Mouse (Mus musculus): ENCODE measurements around the gene Gdf15. TPM values are rescaled to one million over a fixed set of nuclear protein-coding genes. Genes with fewer than 3 reads are reported as not detected.

Gene Gdf15
- total and polyA plus RNA-seq, 2 experiments from 2014 or later, result 0.15 to 1.7 TPM

DNA sequence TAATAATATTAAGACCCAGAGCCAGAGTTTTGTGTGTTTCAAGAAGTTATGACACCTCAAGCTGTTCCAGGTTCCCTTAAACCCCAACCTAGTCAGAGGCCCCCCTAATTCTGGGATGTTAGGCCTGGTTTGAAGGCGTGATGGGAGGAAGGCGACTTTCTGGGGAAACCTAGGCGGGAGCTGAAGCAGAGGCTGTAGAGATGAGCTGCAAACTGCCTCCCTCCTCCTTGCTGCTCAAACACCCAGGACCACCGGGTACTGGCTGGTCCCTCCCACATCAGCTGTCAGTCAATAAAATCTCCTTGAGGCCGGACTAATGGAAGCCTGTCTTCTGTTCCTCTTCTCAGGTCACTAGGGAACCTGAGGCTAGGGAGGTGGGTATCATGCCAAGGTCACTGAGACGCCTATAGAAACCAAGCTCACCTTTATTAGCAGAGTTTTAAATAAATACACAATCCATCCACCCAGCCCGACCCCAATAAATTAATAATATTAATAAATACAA is 3.2 kb downstream of the Gdf15 start:
- H3K4me1 ChIP-seq (ENCODE audit: control insufficient read depth, insufficient read depth), result peaks cover 25% of the 10 kb centered on the region
- H3K27me3 ChIP-seq (ENCODE audit: control insufficient read depth, insufficient read depth, low read length), result no peaks in the 10 kb centered on the region
- ATAC-seq (ENCODE audit: insufficient read depth, low read depth), result no peak
- H3K4me3 ChIP-seq (ENCODE audit: low read depth, low read length), result peak overlapping the region; percentile 46
- no peak for DNase-seq (ENCODE audit: low spot score)
- H3K9me3 ChIP-seq (replicated peaks; ENCODE audit: control insufficient read depth, low read length), result no peaks in the 10 kb centered on the region
- peak overlapping the region; percentile 63; the same call in 1 of the 2 replicates for H3K27ac ChIP-seq (ENCODE audit: low read depth)
- H3K9ac ChIP-seq (replicated peaks; ENCODE audit: low read depth, low read length), result no peak overlapping the region
- H3K4me2 ChIP-seq (ENCODE audit: low read depth, low read length), result peak overlapping the region; percentile 62
- WGBS, result 59% methylated on average over 7 of the region's 7 CpGs
- no peak for TF ChIP-seq EP300 (IDR thresholded peaks at IDR 0.05; ENCODE audit: low read depth)
- no peak for TF ChIP-seq CTCF (IDR thresholded peaks at IDR 0.05; ENCODE audit: low read depth)
- no peaks in the 10 kb centered on the region for H3K36me3 ChIP-seq (replicated peaks; ENCODE audit: control insufficient read depth, insufficient read depth, low read length)

DNA sequence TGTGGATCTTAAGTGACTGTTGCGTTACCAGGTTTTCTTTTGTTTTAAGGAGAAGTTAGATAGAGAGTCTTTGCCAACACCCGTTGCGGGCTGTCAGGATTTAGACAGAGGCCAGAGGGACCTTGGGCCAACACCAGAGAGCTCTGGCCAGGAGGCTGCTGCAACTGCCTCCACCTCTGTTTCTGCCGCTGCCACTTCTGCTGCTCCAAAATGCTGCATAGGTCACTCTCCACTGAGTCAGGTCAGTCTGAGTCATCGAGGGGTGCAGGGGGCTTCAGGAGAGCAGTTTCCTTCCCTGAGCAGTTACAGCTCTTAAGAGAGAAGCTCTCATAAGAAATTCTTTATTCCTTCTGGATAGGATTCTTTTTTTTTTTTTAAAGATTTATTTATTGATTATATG is 5.2 kb downstream of the Gdf15 start:
- Histone ChIP-seq H3K9me3 (replicated peaks; ENCODE audit: control insufficient read depth, low read length) (no peaks in the 10 kb centered on the region), H3K4me3 (ENCODE audit: low read depth, low read length) (no peak overlapping the region), H3K27me3 (ENCODE audit: control insufficient read depth, insufficient read depth, low read length) (no peaks in the 10 kb centered on the region), H3K27ac (ENCODE audit: low read depth) (no peak overlapping the region), H3K4me1 (ENCODE audit: control insufficient read depth, insufficient read depth) (peaks cover 14% of the 10 kb centered on the region), H3K9ac (replicated peaks; ENCODE audit: low read depth, low read length) (no peak overlapping the region), H3K4me2 (ENCODE audit: low read depth, low read length) (no peak overlapping the region), H3K36me3 (replicated peaks; ENCODE audit: control insufficient read depth, insufficient read depth, low read length) (no peaks in the 10 kb centered on the region)
- ATAC-seq (ENCODE audit: insufficient read depth, low read depth) (no peak), DNase-seq (ENCODE audit: low spot score) (no peak)
- TF ChIP-seq CTCF (IDR thresholded peaks at IDR 0.05; ENCODE audit: low read depth), result no peak
- no peak for TF ChIP-seq EP300 (IDR thresholded peaks at IDR 0.05; ENCODE audit: low read depth)
- WGBS, result 74% methylated on average over 5 of the region's 5 CpGs

DNA sequence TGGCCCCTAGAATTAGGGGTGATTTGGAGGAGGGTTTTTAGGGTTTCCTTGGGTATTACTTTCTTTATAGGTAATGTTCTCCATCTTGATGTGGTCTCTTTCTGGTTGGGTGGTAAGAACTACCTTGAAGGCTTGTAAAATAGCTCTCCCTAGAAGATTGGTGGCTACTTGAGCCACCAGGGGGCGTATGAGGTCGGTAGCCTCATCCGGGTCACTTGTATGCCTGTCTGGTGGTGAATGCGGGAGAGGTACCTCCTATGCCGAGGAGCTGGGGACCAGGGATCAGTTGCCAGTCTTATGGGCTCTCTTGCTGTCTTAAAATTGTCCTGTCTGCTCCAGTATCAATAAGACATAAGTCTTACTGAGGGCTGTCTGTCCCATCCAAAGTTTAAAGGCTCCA is 7.2 kb downstream of the Gdf15 start:
- no peak for DNase-seq (ENCODE audit: low spot score)
- H3K4me2 ChIP-seq (ENCODE audit: low read depth, low read length), result no peak overlapping the region
- TF ChIP-seq CTCF (IDR thresholded peaks at IDR 0.05; ENCODE audit: low read depth) (peak; percentile 62), EP300 (IDR thresholded peaks at IDR 0.05; ENCODE audit: low read depth) (no peak)
- WGBS, result 11% methylated on average over 5 of the region's 5 CpGs
- no peaks in the 10 kb centered on the region for H3K9me3 ChIP-seq (replicated peaks; ENCODE audit: control insufficient read depth, low read length)
- no peak overlapping the region for H3K9ac ChIP-seq (replicated peaks; ENCODE audit: low read depth, low read length)
- H3K27me3 ChIP-seq (ENCODE audit: control insufficient read depth, insufficient read depth, low read length), result 0 out of 2 replicates have a peak, but pooled peaks cover 4% of the 10 kb centered on the region
- no peak overlapping the region for H3K4me3 ChIP-seq (ENCODE audit: low read depth, low read length)
- H3K27ac ChIP-seq (ENCODE audit: low read depth), result no peak overlapping the region
- H3K4me1 ChIP-seq (ENCODE audit: control insufficient read depth, insufficient read depth), result 0 out of 2 replicates have a peak, but pooled peaks cover 2% of the 10 kb centered on the region
- no peaks in the 10 kb centered on the region for H3K36me3 ChIP-seq (replicated peaks; ENCODE audit: control insufficient read depth, insufficient read depth, low read length)
- no peak for ATAC-seq (ENCODE audit: insufficient read depth, low read depth)

GRCm38 (mm10) chr8:70622220-70622619 is 10.0 kb downstream of the Gdf15 start:
- no peak overlapping the region for H3K4me2 ChIP-seq (ENCODE audit: low read depth, low read length)
- 0 out of 2 replicates have a peak, but pooled peaks cover 4% of the 10 kb centered on the region for H3K27me3 ChIP-seq (ENCODE audit: control insufficient read depth, insufficient read depth, low read length)
- no peaks in the 10 kb centered on the region for H3K9me3 ChIP-seq (replicated peaks; ENCODE audit: control insufficient read depth, low read length)
- WGBS, result 37% methylated on average over 3 of the region's 3 CpGs
- DNase-seq (ENCODE audit: low spot score) (no peak), ATAC-seq (ENCODE audit: insufficient read depth, low read depth) (no peak)
- H3K36me3 ChIP-seq (replicated peaks; ENCODE audit: control insufficient read depth, insufficient read depth, low read length), result no peaks in the 10 kb centered on the region
- TF ChIP-seq EP300 (IDR thresholded peaks at IDR 0.05; ENCODE audit: low read depth), result no peak
- no peak for TF ChIP-seq CTCF (IDR thresholded peaks at IDR 0.05; ENCODE audit: low read depth)
- no peaks in the 10 kb centered on the region for H3K4me1 ChIP-seq (ENCODE audit: control insufficient read depth, insufficient read depth)
- H3K27ac ChIP-seq (ENCODE audit: low read depth), result no peak overlapping the region
- no peak overlapping the region for H3K4me3 ChIP-seq (ENCODE audit: low read depth, low read length)
- no peak overlapping the region for H3K9ac ChIP-seq (replicated peaks; ENCODE audit: low read depth, low read length)

DNA sequence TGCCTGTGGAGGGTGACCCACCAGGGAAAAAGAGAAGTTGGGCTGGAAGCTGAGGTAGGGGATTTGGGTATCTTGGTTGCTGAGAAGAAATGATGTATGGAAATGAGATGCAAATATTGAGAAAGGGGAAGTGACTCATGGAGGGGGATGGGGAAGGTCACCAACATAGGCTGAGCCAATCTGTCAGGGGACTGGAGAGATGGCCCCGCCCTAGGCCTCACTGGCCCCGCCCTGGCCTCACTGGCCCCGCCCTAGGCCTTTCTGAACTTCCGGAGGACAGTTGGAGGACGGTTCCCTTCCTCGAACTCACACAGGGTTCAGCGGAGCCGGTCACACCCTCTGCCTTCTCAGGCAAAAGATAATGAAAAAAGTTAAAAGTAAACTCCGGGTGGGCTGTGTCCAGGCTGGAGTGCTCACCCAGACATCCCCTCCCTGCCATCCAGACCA is 13.3 kb downstream of the Gdf15 start:
- ATAC-seq (ENCODE audit: insufficient read depth, low read depth) (peak; percentile 70), DNase-seq (ENCODE audit: low spot score) (no peak)
- Histone ChIP-seq H3K36me3 (replicated peaks; ENCODE audit: control insufficient read depth, insufficient read depth, low read length) (no peaks in the 10 kb centered on the region), H3K4me2 (ENCODE audit: low read depth, low read length) (no peak overlapping the region), H3K4me3 (ENCODE audit: low read depth, low read length) (no peak overlapping the region), H3K27ac (ENCODE audit: low read depth) (no peak overlapping the region), H3K9ac (replicated peaks; ENCODE audit: low read depth, low read length) (no peak overlapping the region), H3K27me3 (ENCODE audit: control insufficient read depth, insufficient read depth, low read length) (0 out of 2 replicates have a peak, but pooled peaks cover 4% of the 10 kb centered on the region), H3K4me1 (ENCODE audit: control insufficient read depth, insufficient read depth) (no peaks in the 10 kb centered on the region), H3K9me3 (replicated peaks; ENCODE audit: control insufficient read depth, low read length) (no peaks in the 10 kb centered on the region)
- WGBS, result 38% methylated on average over 9 of the region's 9 CpGs
- TF ChIP-seq CTCF (IDR thresholded peaks at IDR 0.05; ENCODE audit: low read depth) (no peak), EP300 (IDR thresholded peaks at IDR 0.05; ENCODE audit: low read depth) (no peak)

DNA sequence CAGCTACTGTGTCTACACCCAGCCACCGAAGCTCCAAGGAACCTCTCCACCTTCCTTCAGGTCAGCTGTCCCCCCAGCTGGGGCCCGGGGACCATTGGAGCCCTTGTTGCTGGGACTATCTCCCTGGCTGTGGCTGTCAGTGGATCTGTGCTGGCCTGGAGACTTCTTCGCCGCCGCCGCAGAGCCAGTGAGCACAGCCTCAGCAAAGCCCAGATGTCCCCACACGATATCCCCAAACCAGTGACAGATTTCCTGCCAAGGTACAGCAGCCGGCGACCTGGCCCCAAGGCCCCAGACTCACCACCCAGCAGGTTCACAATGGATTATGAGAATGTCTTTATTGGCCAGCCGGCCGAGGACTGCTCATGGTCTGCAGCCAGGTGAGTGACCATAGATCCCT is 14.3 kb downstream of the Gdf15 start:
- no peaks in the 10 kb centered on the region for H3K4me1 ChIP-seq (ENCODE audit: control insufficient read depth, insufficient read depth)
- H3K36me3 ChIP-seq (replicated peaks; ENCODE audit: control insufficient read depth, insufficient read depth, low read length), result no peaks in the 10 kb centered on the region
- DNase-seq (ENCODE audit: low spot score) (no peak), ATAC-seq (ENCODE audit: insufficient read depth, low read depth) (no peak)
- 76% methylated on average over 11 of the region's 11 CpGs for WGBS
- H3K9ac ChIP-seq (replicated peaks; ENCODE audit: low read depth, low read length), result no peak overlapping the region
- H3K27ac ChIP-seq (ENCODE audit: low read depth), result no peak overlapping the region
- H3K4me3 ChIP-seq (ENCODE audit: low read depth, low read length), result no peak overlapping the region
- 0 out of 2 replicates have a peak, but pooled peaks cover 4% of the 10 kb centered on the region for H3K27me3 ChIP-seq (ENCODE audit: control insufficient read depth, insufficient read depth, low read length)
- TF ChIP-seq EP300 (IDR thresholded peaks at IDR 0.05; ENCODE audit: low read depth) (no peak), CTCF (IDR thresholded peaks at IDR 0.05; ENCODE audit: low read depth) (no peak)
- H3K4me2 ChIP-seq (ENCODE audit: low read depth, low read length), result no peak overlapping the region
- H3K9me3 ChIP-seq (replicated peaks; ENCODE audit: control insufficient read depth, low read length), result no peaks in the 10 kb centered on the region
